Mouse (Mus musculus) erythroblast, embryonic 14.5 days (primary cell): ENCODE results near the gene Anxa8.

Experiments used
- GATA1 ChIP-seq: IDR thresholded peaks from 2 replicates; pipeline ENCODE4 v1.6.1; 2012; ENCODE audit warnings: low read length, inconsistent platforms, mixed read lengths
- TAL1 ChIP-seq: IDR thresholded peaks from 3 replicates; pipeline ENCODE4 v1.6.1; 2012; ENCODE audit warnings: low read length, inconsistent platforms, mixed read lengths

- TF ChIP-seq GATA1: no peak
- no peak for TF ChIP-seq TAL1
These were observed 10.4 kb downstream of the Anxa8 start for GRCm38 (mm10) chr14:34096161-34096560.
